Mouse (Mus musculus) embryonic fibroblast, embryonic 13.5 days (primary cell): ENCODE measurements around the gene Dgkq.

Experiments used
- CTCF ChIP-seq: IDR thresholded peaks from 2 replicates; pipeline ENCODE4 v1.5.1; 2011; ENCODE audit warnings: mild to moderate bottlenecking, control low read depth, low read length, moderate library complexity, borderline replicate concordance; ENCODE audit not compliant: insufficient read depth
- POLR2A ChIP-seq: IDR thresholded peaks from 2 replicates; pipeline ENCODE4 v1.6.1; 2011; ENCODE audit warnings: low read depth, mild to moderate bottlenecking, control low read depth, low read length, moderate library complexity

GRCm38 (mm10) chr5:108655381-108655780 is 14.1 kb downstream of the Dgkq start:
- TF ChIP-seq CTCF (no peak), POLR2A (no peak)
